Mouse (Mus musculus) limb, embryonic 12.5 days (tissue): ENCODE results near the gene Steap3. TPM values are rescaled to one million over a fixed set of nuclear protein-coding genes. Genes with fewer than 3 reads are reported as not detected.

Source experiments
- ATAC-seq: fragments of 200-750 bp; cut with Nextera tagmentation; 2 replicates; pipeline ENCODE4 v1.8.0; 2017; ENCODE audit warnings: low read depth, moderate TSS enrichment; ENCODE audit not compliant: insufficient number of reproducible peaks, insufficient read depth, low FRiP score, low TSS enrichment
- H3K27ac ChIP-seq: fragments of 300-500 bp; sonication (generic); 2 replicates; pipeline ENCODE4 v1.5.1; 2016; ENCODE audit warnings: mild to moderate bottlenecking, moderate library complexity
- H3K27me3 ChIP-seq: fragments of 300-500 bp; sonication (generic); 2 replicates; pipeline ENCODE4 v1.6.1; 2016; ENCODE audit warnings: mild to moderate bottlenecking, moderate library complexity
- H3K36me3 ChIP-seq: fragments of 300-500 bp; sonication (generic); 2 replicates; pipeline ENCODE4 v1.6.1; 2016; ENCODE audit warnings: mild to moderate bottlenecking, moderate library complexity
- H3K4me1 ChIP-seq: fragments of 300-500 bp; sonication (generic); replicated peaks from 2 replicates; pipeline ENCODE4 v1.6.1; 2016
- H3K4me2 ChIP-seq: fragments of 300-500 bp; sonication (generic); 2 replicates; pipeline ENCODE4 v1.6.1; 2016; ENCODE audit warnings: mild to moderate bottlenecking, moderate library complexity
- H3K4me3 ChIP-seq: fragments of 300-500 bp; sonication (generic); replicated peaks from 2 replicates; pipeline ENCODE4 v1.5.1; 2016; ENCODE audit warnings: mild to moderate bottlenecking
- H3K9ac ChIP-seq: fragments of 300-500 bp; sonication (generic); replicated peaks from 2 replicates; pipeline ENCODE4 v1.6.1; 2016; ENCODE audit warnings: mild to moderate bottlenecking, moderate library complexity
- H3K9me3 ChIP-seq: fragments of 300-500 bp; sonication (generic); 2 replicates; pipeline ENCODE4 v1.6.1; 2016; ENCODE audit warnings: mild to moderate bottlenecking, moderate library complexity
- WGBS: fragments of 180-500 bp; shearing (Covaris S2); methylation state at CpG from one replicate; pipeline ENCODE4 v1.1.7; 2016; 5-methylcytosine and 5-hydroxymethylcytosine counted together
- polyA plus RNA-seq: library from polyadenylated mRNA; unstranded; fragments of >200 nt; fragmentation: Nextera tagmentation; extraction: Ambion mirVana; gene quantifications from 2 replicates; pipeline ENCODE4 v1.2.1, GENCODE M21; 2016

The Steap3 gene
- polyA plus RNA-seq, 1 experiment from 2014 or later: 3.9 TPM

DNA sequence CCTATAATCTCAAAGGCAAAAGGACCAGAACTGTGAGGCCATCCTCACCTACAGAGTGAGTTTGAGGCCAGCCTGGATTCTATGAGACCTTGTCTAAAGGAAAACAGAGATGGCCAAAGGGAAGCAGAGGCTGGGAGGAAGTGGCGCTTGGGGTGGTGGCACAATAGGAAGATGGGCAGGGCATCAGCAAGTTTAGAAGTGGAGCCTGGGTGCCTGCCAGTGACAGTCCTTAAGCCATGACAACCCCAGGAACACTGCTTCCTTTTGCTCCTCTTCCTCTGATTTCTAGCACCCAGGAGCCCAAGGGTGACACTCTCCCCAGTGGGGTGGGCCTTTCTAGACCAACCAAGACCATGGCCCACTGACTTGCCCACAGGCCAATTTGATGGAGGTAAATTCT, 21.3 kb downstream of the Steap3 start:
- WGBS: 85% methylated on average over 1 of the region's 1 CpGs
- H3K9ac ChIP-seq: no peak overlapping the region

GRCm38 (mm10) chr1:120250586-120250985, 21.9 kb downstream of the Steap3 start:
- H3K4me2 ChIP-seq: no peak overlapping the region
- H3K27ac ChIP-seq: no peak overlapping the region
- no peak overlapping the region for H3K4me3 ChIP-seq
- 75% methylated on average over 3 of the region's 3 CpGs for WGBS
- no peaks in the 10 kb centered on the region for H3K4me1 ChIP-seq
- 0 out of 2 replicates have a peak, but pooled peaks cover 2% of the 10 kb centered on the region for H3K9me3 ChIP-seq
- no peaks in the 10 kb centered on the region for H3K27me3 ChIP-seq
- no peak overlapping the region for H3K9ac ChIP-seq
- no peak for ATAC-seq
- H3K36me3 ChIP-seq: no peaks in the 10 kb centered on the region

More for the DNA sequence above, 21.3 kb downstream of the Steap3 start:
- no peak overlapping the region for H3K4me3 ChIP-seq
- 0 out of 2 replicates have a peak, but pooled peaks cover 2% of the 10 kb centered on the region for H3K9me3 ChIP-seq
- H3K4me1 ChIP-seq: no peaks in the 10 kb centered on the region
- H3K27ac ChIP-seq: no peak overlapping the region
- H3K36me3 ChIP-seq: no peaks in the 10 kb centered on the region
- no peak for ATAC-seq
- no peak overlapping the region for H3K4me2 ChIP-seq
- no peaks in the 10 kb centered on the region for H3K27me3 ChIP-seq

DNA sequence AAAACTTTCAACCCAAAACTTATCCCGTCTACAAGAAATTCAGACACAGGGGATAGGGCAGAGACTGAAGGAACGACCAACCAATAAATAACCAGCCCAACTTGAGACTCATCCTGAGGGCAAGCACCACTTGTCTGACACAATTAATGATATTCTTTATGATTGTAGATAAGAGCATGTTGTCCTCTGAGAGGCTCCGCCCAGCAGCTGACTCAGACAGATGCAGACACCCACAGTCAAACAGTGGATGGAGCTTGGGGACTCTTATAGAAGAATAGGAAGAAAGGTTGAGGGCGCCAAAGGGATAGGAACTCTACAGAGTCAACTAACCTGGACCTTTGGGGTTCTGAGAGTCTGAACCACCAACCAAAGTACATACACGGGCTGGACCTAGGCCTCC, 22.7 kb downstream of the Steap3 start:
- Histone ChIP-seq H3K9ac (no peak overlapping the region), H3K4me2 (no peak overlapping the region), H3K9me3 (0 out of 2 replicates have a peak, but pooled peaks cover 2% of the 10 kb centered on the region), H3K4me1 (no peaks in the 10 kb centered on the region), H3K36me3 (no peaks in the 10 kb centered on the region), H3K27ac (no peak overlapping the region), H3K4me3 (no peak overlapping the region), H3K27me3 (no peaks in the 10 kb centered on the region)
- WGBS: 88% methylated on average over 5 of the region's 5 CpGs
- no peak for ATAC-seq

DNA sequence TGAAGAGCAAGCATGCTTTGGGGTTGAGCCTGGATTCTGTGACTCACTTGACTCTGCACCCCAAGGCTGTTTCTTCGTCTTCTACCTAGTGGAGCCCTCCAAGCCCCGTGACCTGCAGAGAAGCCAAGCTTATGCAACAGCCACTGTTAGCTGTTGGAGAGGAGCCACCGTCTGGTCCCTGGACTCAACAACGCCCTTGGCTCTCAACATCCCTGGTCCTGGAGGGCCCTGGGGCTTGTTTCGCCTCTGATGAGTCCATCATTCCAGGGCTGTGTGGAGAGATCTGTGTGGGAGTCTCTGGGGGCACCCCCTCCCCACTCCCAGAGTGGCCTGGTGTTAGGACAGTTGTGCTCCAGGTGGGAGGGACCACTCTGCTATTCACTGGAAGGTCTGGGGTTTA, 24.3 kb downstream of the Steap3 start:
- Histone ChIP-seq H3K9ac (no peak overlapping the region), H3K27me3 (no peaks in the 10 kb centered on the region), H3K4me2 (no peak overlapping the region), H3K9me3 (0 out of 2 replicates have a peak, but pooled peaks cover 2% of the 10 kb centered on the region), H3K4me1 (no peaks in the 10 kb centered on the region), H3K36me3 (no peaks in the 10 kb centered on the region), H3K27ac (no peak overlapping the region), H3K4me3 (no peak overlapping the region)
- ATAC-seq: no peak
- WGBS: 75% methylated on average over 5 of the region's 5 CpGs

DNA sequence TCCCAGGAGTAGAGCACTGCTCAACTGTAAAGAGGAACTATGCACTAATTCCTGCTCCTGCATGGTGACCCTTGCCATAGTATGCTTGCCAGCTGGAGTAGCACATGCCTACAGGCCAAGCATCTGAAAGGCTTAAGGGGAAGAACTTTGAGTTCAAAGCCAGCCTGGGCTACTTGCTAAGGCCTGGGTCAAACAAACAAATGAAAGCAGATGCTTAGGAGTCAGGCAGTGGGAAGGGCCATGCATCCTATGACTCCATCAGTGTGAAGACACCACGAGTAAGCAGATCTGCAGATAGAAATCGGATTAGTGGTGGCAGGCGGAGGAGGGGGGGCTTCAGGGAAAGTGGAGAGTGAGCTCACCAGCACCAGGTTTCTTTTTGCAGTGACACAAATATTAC, 25.2 kb downstream of the Steap3 start:
- Histone ChIP-seq H3K36me3 (no peaks in the 10 kb centered on the region), H3K4me1 (no peaks in the 10 kb centered on the region), H3K9ac (no peak overlapping the region), H3K27me3 (no peaks in the 10 kb centered on the region), H3K9me3 (0 out of 2 replicates have a peak, but pooled peaks cover 2% of the 10 kb centered on the region), H3K27ac (no peak overlapping the region), H3K4me3 (no peak overlapping the region), H3K4me2 (no peak overlapping the region)
- no peak for ATAC-seq
- WGBS: 78% methylated on average over 3 of the region's 3 CpGs

DNA sequence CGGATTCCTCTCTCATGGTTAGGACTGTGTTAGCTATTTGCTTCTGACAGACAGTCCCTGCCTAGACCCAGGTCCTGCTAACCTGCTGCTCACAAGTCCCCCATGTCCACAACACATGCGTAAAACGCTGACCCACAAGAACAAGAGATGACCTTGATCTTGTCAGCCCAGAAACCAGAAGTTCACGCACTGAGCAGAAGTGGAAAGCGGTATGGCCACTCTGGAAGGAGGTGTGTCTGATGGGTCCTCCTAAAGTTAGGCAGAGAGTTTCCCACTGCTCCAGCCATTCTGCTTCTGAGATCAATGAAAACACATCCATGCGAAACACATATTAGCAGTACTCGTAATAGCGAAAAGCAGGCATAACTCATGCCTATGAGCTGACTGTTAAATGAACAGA, 25.6 kb downstream of the Steap3 start:
- Histone ChIP-seq H3K36me3 (no peaks in the 10 kb centered on the region), H3K27ac (no peak overlapping the region), H3K27me3 (no peaks in the 10 kb centered on the region), H3K4me2 (no peak overlapping the region), H3K9ac (no peak overlapping the region), H3K4me1 (no peaks in the 10 kb centered on the region), H3K9me3 (no peaks in the 10 kb centered on the region), H3K4me3 (no peak overlapping the region)
- ATAC-seq: no peak
- WGBS: 90% methylated on average over 8 of the region's 8 CpGs

- no peaks in the 10 kb centered on the region for H3K9me3 ChIP-seq
- H3K27ac ChIP-seq: no peak overlapping the region
- no peak; the same call in 1 of the 2 replicates for ATAC-seq
- no peaks in the 10 kb centered on the region for H3K36me3 ChIP-seq
- no peak overlapping the region for H3K4me3 ChIP-seq
- no peak overlapping the region for H3K9ac ChIP-seq
- no peaks in the 10 kb centered on the region for H3K4me1 ChIP-seq
- WGBS: 56% methylated on average over 4 of the region's 4 CpGs
- no peak overlapping the region for H3K4me2 ChIP-seq
- no peaks in the 10 kb centered on the region for H3K27me3 ChIP-seq
These were observed 26.8 kb downstream of the Steap3 start for GRCm38 (mm10) chr1:120245661-120246131.

DNA sequence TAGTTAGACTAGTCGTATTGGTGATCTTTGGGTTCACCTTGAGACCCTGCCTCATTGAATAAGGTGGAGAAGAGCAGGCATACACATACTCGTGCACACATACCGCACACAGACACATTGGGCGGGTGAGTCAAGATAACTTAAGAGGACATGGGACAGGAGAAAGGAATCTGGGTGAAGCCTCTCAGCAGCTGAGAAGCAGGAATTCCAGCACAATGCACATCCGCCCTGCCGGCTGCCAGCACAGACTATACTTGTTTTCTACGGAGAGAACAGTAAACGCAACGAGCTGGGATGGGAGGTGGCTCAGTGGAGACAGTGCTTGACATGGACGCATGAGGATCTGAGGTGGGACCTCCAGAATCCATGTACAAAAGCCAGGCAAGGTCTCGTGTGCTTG, 27.9 kb downstream of the Steap3 start:
- WGBS: 90% methylated on average over 11 of the region's 11 CpGs
- H3K9me3 ChIP-seq: no peaks in the 10 kb centered on the region
- H3K27me3 ChIP-seq: no peaks in the 10 kb centered on the region
- no peak for ATAC-seq
- H3K4me3 ChIP-seq: no peak overlapping the region
- no peak overlapping the region for H3K9ac ChIP-seq
- no peak overlapping the region for H3K4me2 ChIP-seq
- no peaks in the 10 kb centered on the region for H3K4me1 ChIP-seq
- no peaks in the 10 kb centered on the region for H3K36me3 ChIP-seq
- H3K27ac ChIP-seq: no peak overlapping the region

- Histone ChIP-seq H3K9me3 (no peaks in the 10 kb centered on the region), H3K4me2 (no peak overlapping the region), H3K9ac (no peak overlapping the region), H3K4me1 (no peaks in the 10 kb centered on the region), H3K36me3 (no peaks in the 10 kb centered on the region), H3K4me3 (no peak overlapping the region), H3K27me3 (no peaks in the 10 kb centered on the region), H3K27ac (no peak overlapping the region)
- WGBS: 77% methylated on average over 11 of the region's 11 CpGs
- no peak for ATAC-seq
These were observed 28.5 kb downstream of the Steap3 start for GRCm38 (mm10) chr1:120243987-120244386.

DNA sequence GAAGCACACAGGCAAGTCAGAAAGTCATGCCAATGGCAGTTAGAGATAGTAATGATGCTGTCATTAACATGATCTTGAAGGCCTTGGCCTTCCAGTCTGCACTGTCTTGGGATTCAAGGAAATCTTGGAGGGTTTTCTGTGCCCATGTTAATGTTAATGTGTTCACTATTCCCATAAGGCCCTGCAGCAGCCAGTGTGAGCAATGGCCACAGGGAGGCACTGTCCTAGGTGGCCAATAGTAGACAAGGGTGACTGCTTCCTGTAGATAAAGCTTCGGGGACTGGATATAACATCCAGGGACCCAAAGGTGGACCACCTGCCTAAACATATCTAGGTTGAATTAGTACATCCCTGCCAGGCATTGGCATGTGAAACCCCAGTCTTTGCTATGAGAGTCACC, 35.4 kb downstream of the Steap3 start:
- Histone ChIP-seq H3K9ac (no peak overlapping the region), H3K4me3 (no peak overlapping the region), H3K36me3 (no peaks in the 10 kb centered on the region), H3K27ac (no peak overlapping the region), H3K4me1 (no peaks in the 10 kb centered on the region), H3K4me2 (no peak overlapping the region), H3K9me3 (no peaks in the 10 kb centered on the region), H3K27me3 (no peaks in the 10 kb centered on the region)
- ATAC-seq: no peak
- WGBS: 97% methylated on average over 1 of the region's 1 CpGs

- Histone ChIP-seq H3K27ac (no peak overlapping the region), H3K9me3 (no peaks in the 10 kb centered on the region), H3K4me1 (no peaks in the 10 kb centered on the region), H3K9ac (no peak overlapping the region), H3K27me3 (no peaks in the 10 kb centered on the region), H3K36me3 (no peaks in the 10 kb centered on the region), H3K4me3 (no peak overlapping the region), H3K4me2 (no peak overlapping the region)
- no peak for ATAC-seq
- 87% methylated on average over 14 of the region's 14 CpGs for WGBS
These were observed 36.1 kb downstream of the Steap3 start for GRCm38 (mm10) chr1:120236424-120236823.

DNA sequence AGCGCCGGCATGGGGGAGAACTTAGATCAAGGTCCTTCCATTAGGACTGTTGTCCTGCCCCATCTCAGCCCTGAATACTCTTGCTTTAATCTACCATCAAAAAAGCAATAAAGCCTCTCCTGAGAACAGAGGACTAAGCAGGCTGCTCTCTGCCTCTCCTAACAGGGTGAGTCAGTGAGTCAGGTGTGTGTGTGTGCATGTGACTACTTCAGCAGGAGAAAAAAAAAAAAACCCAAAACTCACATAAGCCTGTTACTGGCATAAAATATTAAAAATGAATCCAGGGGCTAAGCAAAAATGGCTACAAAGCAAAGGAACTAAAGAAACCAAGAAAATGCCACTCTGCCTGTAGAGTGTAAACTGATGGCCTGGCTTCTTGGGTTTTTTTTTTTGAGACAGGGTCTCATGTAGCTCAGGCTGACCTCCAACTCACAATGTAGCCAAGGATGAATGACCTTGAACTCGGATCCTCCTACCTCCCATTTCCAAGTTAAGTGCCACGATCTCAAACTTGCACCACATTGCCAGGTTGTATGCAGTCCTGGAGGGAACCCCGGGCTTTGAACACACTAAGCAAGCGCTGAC, 36.8 kb downstream of the Steap3 start:
- Histone ChIP-seq H3K27ac (no peak overlapping the region), H3K9ac (no peak overlapping the region), H3K27me3 (no peaks in the 10 kb centered on the region), H3K4me1 (no peaks in the 10 kb centered on the region), H3K4me2 (no peak overlapping the region), H3K9me3 (no peaks in the 10 kb centered on the region), H3K4me3 (no peak overlapping the region), H3K36me3 (no peaks in the 10 kb centered on the region)
- ATAC-seq: no peak
- WGBS: 92% methylated on average over 6 of the region's 6 CpGs
